Mouse (Mus musculus) ES-E14 (cell line): ENCODE results near the gene Dach1. TPM values are rescaled to one million over a fixed set of nuclear protein-coding genes. Genes with fewer than 3 reads are reported as not detected.

ENCODE experiments used
- DNase-seq: peaks from one replicate; pipeline ENCODE4 v3.0.0-alpha.2; 2013; ENCODE audit warnings: low read depth, low spot score
- H3K27ac ChIP-seq: 2 replicates; pipeline ENCODE4 v1.5.1; 2012; ENCODE audit warnings: low read depth, mild to moderate bottlenecking, low read length, moderate library complexity, mixed read lengths; ENCODE audit not compliant: poor library complexity, insufficient read depth, severe bottlenecking
- H3K36me3 ChIP-seq: 2 replicates; pipeline ENCODE4 v1.6.1; 2012; ENCODE audit warnings: mild to moderate bottlenecking, low read length, moderate library complexity, mixed read lengths; ENCODE audit not compliant: control insufficient read depth, poor library complexity, insufficient read depth, severe bottlenecking
- H3K4me1 ChIP-seq, 2 experiments: fragments of 150-350 bp in 1 of 2; sonication (generic) in 1 of 2; 2 replicates each; pipeline ENCODE4 v1.6.1; 2012; ENCODE audit warnings: low read length in 2 of 2, mild to moderate bottlenecking in 1 of 2, mixed read lengths in 1 of 2; ENCODE audit not compliant: control insufficient read depth in 2 of 2, insufficient read depth in 2 of 2, poor library complexity in 1 of 2
- H3K4me3 ChIP-seq, 2 experiments: fragments of 150-350 bp in 1 of 2; sonication (generic) in 1 of 2; 2 replicates each; pipeline ENCODE4 v1.5.1; 2012; ENCODE audit warnings: low read length in 2 of 2, low read depth in 1 of 2, mild to moderate bottlenecking in 1 of 2, mixed read lengths in 1 of 2; ENCODE audit not compliant: insufficient read depth in 1 of 2, poor library complexity in 1 of 2, severe bottlenecking in 1 of 2
- H3K9ac ChIP-seq: 2 replicates; pipeline ENCODE4 v1.6.1; 2012; ENCODE audit warnings: low read depth, mild to moderate bottlenecking, low read length, mixed read lengths; ENCODE audit not compliant: poor library complexity, insufficient read depth, severe bottlenecking
- H3K9me3 ChIP-seq: fragments of 150-350 bp; sonication (generic); 2 replicates; pipeline ENCODE4 v1.6.1; 2012; ENCODE audit warnings: low read depth, mild to moderate bottlenecking, low read length; ENCODE audit not compliant: control insufficient read depth, insufficient read depth
- CHD2 ChIP-seq: IDR thresholded peaks from 2 replicates; pipeline ENCODE4 v1.6.1; 2014; ENCODE audit warnings: mild to moderate bottlenecking, low read depth, low read length, inconsistent platforms
- HCFC1 ChIP-seq: IDR thresholded peaks from 2 replicates; pipeline ENCODE4 v1.6.1; 2012; ENCODE audit warnings: low read length, inconsistent platforms, borderline replicate concordance; ENCODE audit not compliant: insufficient read depth
- MAFK ChIP-seq: IDR thresholded peaks from 2 replicates; pipeline ENCODE4 v1.6.1; 2014; ENCODE audit warnings: mild to moderate bottlenecking, low read depth, low read length, inconsistent platforms; ENCODE audit not compliant: insufficient read depth
- ZC3H11A ChIP-seq: IDR thresholded peaks from 2 replicates; pipeline ENCODE4 v1.6.1; 2012; ENCODE audit warnings: low read depth, mild to moderate bottlenecking, inconsistent platforms, low read length, borderline replicate concordance
- ZNF384 ChIP-seq: IDR thresholded peaks from 2 replicates; pipeline ENCODE4 v1.6.1; 2012; ENCODE audit warnings: low read depth, low read length, inconsistent platforms
- in situ Hi-C, 2 experiments: fragments of 600-800 bp; cut with MboI; formaldehyde crosslinking; loops; one replicate each; pipeline ENCODE4 v1.15.1; 2025; ENCODE audit warnings: low sequenced_read_pairs in 2 of 2, inconsistent platforms in 1 of 2; ENCODE audit not compliant: unreplicated experiment in 2 of 2
- total RNA-seq: library from RNA; depleted of rRNA; stranded (reverse); fragments of 300-350 nt; gene quantifications from 2 replicates; pipeline ENCODE4 v1.2.3, GENCODE M21; 2012

The Dach1 gene
- total RNA-seq, 1 experiment, result 0.09 TPM

GRCm38 (mm10) chr14:98067273-98067905 is 102.2 kb downstream of the Dach1 start:
- DNase-seq, result no peak
- no peak overlapping the region for H3K4me3 ChIP-seq
- no peaks in the 10 kb centered on the region for H3K4me1 ChIP-seq
- no peak overlapping the region for H3K27ac ChIP-seq
- H3K9ac ChIP-seq, result no peak overlapping the region
- TF ChIP-seq ZNF384, result no peak
- TF ChIP-seq HCFC1, result no peak
- no peak for TF ChIP-seq MAFK
- TF ChIP-seq CHD2, result no peak
- TF ChIP-seq ZC3H11A, result no peak
- in situ Hi-C loops, result no loop called here
- no peaks in the 10 kb centered on the region for H3K36me3 ChIP-seq
- H3K9me3 ChIP-seq, result no peaks in the 10 kb centered on the region

DNA sequence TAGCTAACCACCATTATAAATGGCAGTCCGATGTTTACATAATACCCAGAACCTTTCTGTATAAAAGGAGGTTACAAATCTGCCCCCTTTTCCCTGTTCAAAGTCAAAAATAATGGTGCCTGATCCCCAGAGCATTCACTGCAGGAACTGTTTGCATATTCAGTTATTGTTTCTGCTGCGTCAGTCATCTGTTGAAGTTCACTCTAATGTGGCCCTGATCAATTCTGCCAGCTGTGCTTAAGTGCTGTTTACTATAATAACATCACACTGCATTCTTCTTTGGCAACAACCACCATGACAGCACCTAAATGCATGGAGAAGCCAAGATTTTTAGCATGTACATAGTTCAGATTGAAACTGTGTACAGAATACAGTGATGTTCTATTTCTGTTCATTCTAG is 105.4 kb downstream of the Dach1 start:
- Histone ChIP-seq H3K4me1 (no peaks in the 10 kb centered on the region), H3K27ac (no peak overlapping the region), H3K9ac (no peak overlapping the region), H3K9me3 (no peaks in the 10 kb centered on the region), H3K36me3 (no peaks in the 10 kb centered on the region), H3K4me3 (no peak overlapping the region)
- TF ChIP-seq CHD2, result no peak
- TF ChIP-seq MAFK, result no peak
- no peak for TF ChIP-seq HCFC1
- no peak for TF ChIP-seq ZNF384
- no peak for TF ChIP-seq ZC3H11A
- in situ Hi-C loops, result no loop called here
- no peak for DNase-seq

DNA sequence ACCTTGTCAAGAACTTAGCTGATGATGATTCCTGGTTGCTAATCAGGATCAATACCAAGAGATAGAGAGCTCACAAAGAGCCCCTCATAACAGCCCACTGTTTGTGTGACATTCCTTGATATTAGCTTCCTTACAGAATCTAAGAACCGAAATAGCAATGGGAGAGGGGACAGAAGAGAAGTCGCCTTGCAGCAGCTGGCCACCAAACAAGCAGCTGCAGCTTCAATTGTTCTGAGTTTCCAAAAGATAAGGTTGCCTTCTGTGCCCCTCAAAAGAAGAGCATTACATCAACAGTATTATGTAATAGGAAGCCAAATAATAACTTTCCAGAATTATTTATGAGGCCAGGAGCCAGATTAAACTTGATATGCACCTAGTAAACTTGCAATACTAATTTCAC is 120.2 kb downstream of the Dach1 start:
- Histone ChIP-seq H3K27ac (no peak overlapping the region), H3K9ac (no peak overlapping the region), H3K4me1 (no peaks in the 10 kb centered on the region), H3K4me3 (no peak overlapping the region), H3K36me3 (no peaks in the 10 kb centered on the region), H3K9me3 (no peaks in the 10 kb centered on the region)
- in situ Hi-C loops, result no loop called here
- TF ChIP-seq CHD2 (no peak), HCFC1 (no peak), MAFK (no peak), ZNF384 (no peak)
- DNase-seq, result no peak

GRCm38 (mm10) chr14:98048403-98048802 is 121.2 kb downstream of the Dach1 start:
- no peak overlapping the region for H3K4me3 ChIP-seq
- H3K9me3 ChIP-seq, result no peaks in the 10 kb centered on the region
- H3K27ac ChIP-seq, result no peak overlapping the region
- H3K36me3 ChIP-seq, result no peaks in the 10 kb centered on the region
- no peaks in the 10 kb centered on the region for H3K4me1 ChIP-seq
- H3K9ac ChIP-seq, result no peak overlapping the region
- no peak for DNase-seq
- TF ChIP-seq ZC3H11A (no peak), CHD2 (no peak), HCFC1 (no peak), MAFK (no peak), ZNF384 (no peak)
- in situ Hi-C loops, result no loop called here

- H3K36me3 ChIP-seq, result no peaks in the 10 kb centered on the region
- DNase-seq, result no peak
- no peaks in the 10 kb centered on the region for H3K9me3 ChIP-seq
- TF ChIP-seq ZC3H11A, result no peak
- TF ChIP-seq MAFK, result no peak
- TF ChIP-seq HCFC1, result no peak
- TF ChIP-seq CHD2, result no peak
- TF ChIP-seq ZNF384, result no peak
- H3K4me3 ChIP-seq, result no peak overlapping the region
- H3K4me1 ChIP-seq, result no peaks in the 10 kb centered on the region
- in situ Hi-C loops, result no loop called here
- H3K27ac ChIP-seq, result no peak overlapping the region
- no peak overlapping the region for H3K9ac ChIP-seq
Measured at GRCm38 (mm10) chr14:98047670-98048069, 121.9 kb downstream of the Dach1 start.
